Mouse (Mus musculus) kidney, adult 2 months (tissue): Measurements from ENCODE around the gene Ergic2.

Experiments used
- CTCF ChIP-seq: fragments of 200-500 bp; conservative IDR thresholded peaks from 2 replicates; pipeline ENCODE4 v1.5.1; 2011; ENCODE audit warnings: low read depth, mild to moderate bottlenecking, control low read depth, low read length, moderate library complexity, mixed read lengths; ENCODE audit not compliant: insufficient read depth, insufficient read length
- POLR2A ChIP-seq: fragments of 200-500 bp; IDR thresholded peaks from one replicate; pipeline ENCODE4 v1.6.1; 2011; ENCODE audit warnings: low read depth, low read length, control low read depth

DNA sequence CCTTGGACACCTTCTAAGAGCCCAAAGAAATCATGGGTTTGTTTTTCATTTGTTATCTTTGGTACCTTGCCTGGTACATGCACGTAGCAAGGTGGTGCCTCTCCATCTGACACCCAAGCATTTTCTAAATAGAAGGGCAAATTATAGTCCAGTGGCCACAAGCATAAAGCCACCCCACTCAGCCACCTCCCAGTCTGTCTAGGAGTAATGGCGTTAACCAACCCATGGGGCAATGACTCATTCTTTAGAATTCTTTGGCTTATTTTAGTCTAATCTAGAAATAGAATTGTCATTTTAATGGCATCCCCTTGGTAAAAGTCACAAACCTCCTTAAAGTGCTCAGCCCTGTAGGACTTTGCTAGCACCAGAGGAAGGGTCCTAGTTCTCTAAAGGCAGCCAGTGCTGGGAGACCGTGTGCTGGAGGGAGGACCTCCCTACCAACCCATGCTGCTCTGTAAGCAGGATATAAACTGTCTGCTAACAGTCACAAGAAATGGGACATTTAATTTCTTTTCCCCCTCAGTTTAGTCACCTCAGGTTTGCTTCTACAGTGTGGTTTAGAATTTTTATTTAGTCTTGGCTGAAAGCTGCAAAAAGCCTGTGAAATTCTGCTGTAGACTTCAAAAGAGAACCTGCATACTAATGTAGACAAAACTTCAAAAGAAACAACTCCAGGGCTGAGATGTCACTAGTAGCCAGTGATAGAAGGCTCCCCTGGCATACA lies 22.1 kb upstream of the Ergic2 start:
- TF ChIP-seq CTCF (no peak), POLR2A (no peak)
